Mouse (Mus musculus) left cerebral cortex, postnatal 10 days (tissue): ENCODE data around the gene Elovl1. TPM values are rescaled to one million over a fixed set of nuclear protein-coding genes. Genes with fewer than 3 reads are reported as not detected.

Source experiments
- DNase-seq, 2 experiments: peaks; one replicate each; pipeline ENCODE4 v3.0.0; 2021 to 2022; ENCODE audit warnings: low spot score in 2 of 2, mixed read lengths in 1 of 2; ENCODE audit errors: extremely low spot score in 1 of 2
- intact Hi-C: fragments of 180-260 bp; cut with DNase I; formaldehyde crosslinking; loops from one replicate; pipeline ENCODE4 v1.15.1; 2025
- total RNA-seq, 2 experiments: library from RNA; stranded (reverse); gene quantifications; 2 replicates each; pipeline ENCODE4 v1.2.3; 2021

Gene Elovl1
- total RNA-seq, result 10 to 100 TPM; 17.2 to 18.4 TPM

- intact Hi-C loops, result no loop called here
- DNase-seq, result peak; percentile 62 to 96
Observed at GRCm38 (mm10) chr4:118427768-118428451, at the start of gene Elovl1. Gene Elovl1, plus strand, starts transcription at chr4:118428093.

GRCm38 (mm10) chr4:118383271-118383670 lies 44.6 kb upstream of the Elovl1 start:
- intact Hi-C loops, result no loop called here
- no peak for DNase-seq

- intact Hi-C loops, result no loop called here
- DNase-seq, result no peak
Observed at GRCm38 (mm10) chr4:118387316-118387715, 40.6 kb upstream of the Elovl1 start.

- intact Hi-C loops, result no loop called here
- no peak for DNase-seq
Observed at GRCm38 (mm10) chr4:118390146-118390545, 37.7 kb upstream of the Elovl1 start.

- intact Hi-C loops, result no loop called here
- no peak for DNase-seq
Observed at GRCm38 (mm10) chr4:118394505-118394904, 33.4 kb upstream of the Elovl1 start.

- intact Hi-C loops, result no loop called here
- DNase-seq, result no peak
Observed at GRCm38 (mm10) chr4:118395289-118395688, 32.6 kb upstream of the Elovl1 start.

GRCm38 (mm10) chr4:118396433-118396832 lies 31.5 kb upstream of the Elovl1 start:
- no peak for DNase-seq
- intact Hi-C loops, result no loop called here

GRCm38 (mm10) chr4:118398400-118398799 lies 29.5 kb upstream of the Elovl1 start:
- no peak for DNase-seq
- intact Hi-C loops, result no loop called here

- no peak for DNase-seq
- intact Hi-C loops, result no loop called here
Observed at GRCm38 (mm10) chr4:118401421-118401820, 26.5 kb upstream of the Elovl1 start.

- DNase-seq, result no peak
- intact Hi-C loops, result no loop called here
Observed at GRCm38 (mm10) chr4:118401918-118402317, 26.0 kb upstream of the Elovl1 start.

GRCm38 (mm10) chr4:118402701-118403100 lies 25.2 kb upstream of the Elovl1 start:
- intact Hi-C loops, result no loop called here
- DNase-seq, result no peak

- peak; percentile 90 to 93 for DNase-seq
- intact Hi-C loops, result no loop called here
Observed at GRCm38 (mm10) chr4:118409142-118409900, 18.6 kb upstream of the Elovl1 start, which contains the start of the genes Szt2 and Med8. Gene Szt2, minus strand, starts transcription at chr4:118409273. Gene Med8, plus strand, starts transcription at chr4:118409337.

- intact Hi-C loops, result loop anchor here (5.0 kb wide), 1 partner anchor 166 kb away; no protein-coding TSS in a partner anchor
- DNase-seq, result no peak
Observed at GRCm38 (mm10) chr4:118410871-118411270, 17.0 kb upstream of the Elovl1 start.

- intact Hi-C loops, result loop anchor here (5.0 kb wide), 1 partner anchor 164 kb away; no protein-coding TSS in a partner anchor
- no peak for DNase-seq
Observed at GRCm38 (mm10) chr4:118413553-118413952, 14.3 kb upstream of the Elovl1 start.

- DNase-seq, result no peak
- intact Hi-C loops, result no loop called here
Observed at GRCm38 (mm10) chr4:118415779-118416178, 12.1 kb upstream of the Elovl1 start.

GRCm38 (mm10) chr4:118416329-118416728 lies 11.6 kb upstream of the Elovl1 start:
- DNase-seq, result no peak
- intact Hi-C loops, result no loop called here

- no peak for DNase-seq
Observed at GRCm38 (mm10) chr4:118417112-118417797, 10.6 kb upstream of the Elovl1 start.

GRCm38 (mm10) chr4:118421384-118421783 lies 6.5 kb upstream of the Elovl1 start:
- intact Hi-C loops, result no loop called here
- DNase-seq, result no peak

More at GRCm38 (mm10) chr4:118417112-118417797, 10.6 kb upstream of the Elovl1 start:
- intact Hi-C loops, result no loop called here

- intact Hi-C loops, result no loop called here
- DNase-seq, result no peak
Observed at GRCm38 (mm10) chr4:118424541-118425160, 3.2 kb upstream of the Elovl1 start.
